Mouse (Mus musculus) ES-E14 (cell line): ENCODE data around the gene Pck2. TPM values are rescaled to one million over a fixed set of nuclear protein-coding genes. Genes with fewer than 3 reads are reported as not detected.

Experiments used
- DNase-seq: peaks from one replicate; pipeline ENCODE4 v3.0.0-alpha.2; 2013; ENCODE audit warnings: low read depth, low spot score
- H3K27ac ChIP-seq: 2 replicates; pipeline ENCODE4 v1.5.1; 2012; ENCODE audit warnings: low read depth, mild to moderate bottlenecking, low read length, moderate library complexity, mixed read lengths; ENCODE audit not compliant: poor library complexity, insufficient read depth, severe bottlenecking
- H3K36me3 ChIP-seq: 2 replicates; pipeline ENCODE4 v1.6.1; 2012; ENCODE audit warnings: mild to moderate bottlenecking, low read length, moderate library complexity, mixed read lengths; ENCODE audit not compliant: control insufficient read depth, poor library complexity, insufficient read depth, severe bottlenecking
- H3K4me1 ChIP-seq, 2 experiments: fragments of 150-350 bp in 1 of 2; sonication (generic) in 1 of 2; 2 replicates each; pipeline ENCODE4 v1.6.1; 2012; ENCODE audit warnings: low read length in 2 of 2, mild to moderate bottlenecking in 1 of 2, mixed read lengths in 1 of 2; ENCODE audit not compliant: control insufficient read depth in 2 of 2, insufficient read depth in 2 of 2, poor library complexity in 1 of 2
- H3K4me3 ChIP-seq, 2 experiments: fragments of 150-350 bp in 1 of 2; sonication (generic) in 1 of 2; 2 replicates each; pipeline ENCODE4 v1.5.1; 2012; ENCODE audit warnings: low read length in 2 of 2, low read depth in 1 of 2, mild to moderate bottlenecking in 1 of 2, mixed read lengths in 1 of 2; ENCODE audit not compliant: insufficient read depth in 1 of 2, poor library complexity in 1 of 2, severe bottlenecking in 1 of 2
- H3K9ac ChIP-seq: 2 replicates; pipeline ENCODE4 v1.6.1; 2012; ENCODE audit warnings: low read depth, mild to moderate bottlenecking, low read length, mixed read lengths; ENCODE audit not compliant: poor library complexity, insufficient read depth, severe bottlenecking
- H3K9me3 ChIP-seq: fragments of 150-350 bp; sonication (generic); 2 replicates; pipeline ENCODE4 v1.6.1; 2012; ENCODE audit warnings: low read depth, mild to moderate bottlenecking, low read length; ENCODE audit not compliant: control insufficient read depth, insufficient read depth
- CHD2 ChIP-seq: IDR thresholded peaks from 2 replicates; pipeline ENCODE4 v1.6.1; 2014; ENCODE audit warnings: mild to moderate bottlenecking, low read depth, low read length, inconsistent platforms
- HCFC1 ChIP-seq: IDR thresholded peaks from 2 replicates; pipeline ENCODE4 v1.6.1; 2012; ENCODE audit warnings: low read length, inconsistent platforms, borderline replicate concordance; ENCODE audit not compliant: insufficient read depth
- MAFK ChIP-seq: IDR thresholded peaks from 2 replicates; pipeline ENCODE4 v1.6.1; 2014; ENCODE audit warnings: mild to moderate bottlenecking, low read depth, low read length, inconsistent platforms; ENCODE audit not compliant: insufficient read depth
- ZC3H11A ChIP-seq: IDR thresholded peaks from 2 replicates; pipeline ENCODE4 v1.6.1; 2012; ENCODE audit warnings: low read depth, mild to moderate bottlenecking, inconsistent platforms, low read length, borderline replicate concordance
- ZNF384 ChIP-seq: IDR thresholded peaks from 2 replicates; pipeline ENCODE4 v1.6.1; 2012; ENCODE audit warnings: low read depth, low read length, inconsistent platforms
- in situ Hi-C, 2 experiments: fragments of 600-800 bp; cut with MboI; formaldehyde crosslinking; loops; one replicate each; pipeline ENCODE4 v1.15.1; 2025; ENCODE audit warnings: low sequenced_read_pairs in 2 of 2, inconsistent platforms in 1 of 2; ENCODE audit not compliant: unreplicated experiment in 2 of 2
- total RNA-seq: library from RNA; depleted of rRNA; stranded (reverse); fragments of 300-350 nt; gene quantifications from 2 replicates; pipeline ENCODE4 v1.2.3, GENCODE M21; 2012

Pck2 gene
- total RNA-seq, 1 experiment, result 28.5 TPM

- in situ Hi-C loops, result no loop called here
- H3K9ac ChIP-seq, result no peak overlapping the region
Observed at GRCm38 (mm10) chr14:55513927-55514326, 26.1 kb upstream of the Pck2 start.

GRCm38 (mm10) chr14:55515846-55516245 is 24.2 kb upstream of the Pck2 start:
- H3K9ac ChIP-seq, result no peak overlapping the region
- in situ Hi-C loops, result no loop called here
- H3K4me1 ChIP-seq, result peaks cover 0 to 5% of the 10 kb centered on the region in 2 experiments; a peak in 1 of 4 replicates
- DNase-seq, result no peak
- H3K4me3 ChIP-seq, result no peak overlapping the region
- H3K36me3 ChIP-seq, result no peaks in the 10 kb centered on the region
- no peak for TF ChIP-seq CHD2
- no peak for TF ChIP-seq ZNF384
- no peak for TF ChIP-seq MAFK
- TF ChIP-seq HCFC1, result no peak
- TF ChIP-seq ZC3H11A, result no peak
- no peak overlapping the region for H3K27ac ChIP-seq
- no peaks in the 10 kb centered on the region for H3K9me3 ChIP-seq

More at GRCm38 (mm10) chr14:55513927-55514326, 26.1 kb upstream of the Pck2 start:
- Histone ChIP-seq H3K4me3 (no peak overlapping the region), H3K9me3 (no peaks in the 10 kb centered on the region), H3K36me3 (no peaks in the 10 kb centered on the region), H3K4me1 (peaks cover 0 to 8% of the 10 kb centered on the region in 2 experiments; a peak in 1 of 4 replicates), H3K27ac (no peak overlapping the region)
- DNase-seq, result no peak
- TF ChIP-seq ZNF384 (no peak), ZC3H11A (no peak), MAFK (no peak), CHD2 (no peak), HCFC1 (no peak)

- in situ Hi-C loops, result no loop called here
- H3K27ac ChIP-seq, result no peak overlapping the region
- no peak for DNase-seq
- no peak overlapping the region for H3K9ac ChIP-seq
- H3K4me3 ChIP-seq, result no peak overlapping the region
- H3K36me3 ChIP-seq, result no peaks in the 10 kb centered on the region
- no peak for TF ChIP-seq ZC3H11A
- TF ChIP-seq CHD2, result no peak
- no peak for TF ChIP-seq MAFK
- H3K4me1 ChIP-seq, result peaks cover 3 to 4% of the 10 kb centered on the region in 2 experiments; a peak in 3 of 4 replicates
- no peaks in the 10 kb centered on the region for H3K9me3 ChIP-seq
Observed at GRCm38 (mm10) chr14:55518897-55519296, 21.2 kb upstream of the Pck2 start.

- peaks cover 3 to 4% of the 10 kb centered on the region in 2 experiments; a peak in 3 of 4 replicates for H3K4me1 ChIP-seq
- no peak overlapping the region for H3K27ac ChIP-seq
- H3K9ac ChIP-seq, result no peak overlapping the region
- no peaks in the 10 kb centered on the region for H3K36me3 ChIP-seq
- TF ChIP-seq HCFC1 (no peak), ZC3H11A (no peak), CHD2 (no peak), MAFK (no peak), ZNF384 (no peak)
- no peak overlapping the region for H3K4me3 ChIP-seq
- DNase-seq, result no peak
- H3K9me3 ChIP-seq, result no peaks in the 10 kb centered on the region
- in situ Hi-C loops, result no loop called here
Observed at GRCm38 (mm10) chr14:55519604-55520003, 20.5 kb upstream of the Pck2 start.
